Mouse (Mus musculus) C2C12 (cell line): ENCODE data around the gene Gbp5. TPM values are rescaled to one million over a fixed set of nuclear protein-coding genes. Genes with fewer than 3 reads are reported as not detected.

Source experiments
- H3K27me3 ChIP-seq: one replicate; pipeline ENCODE4 v1.6.1; 2011; ENCODE audit not compliant: control insufficient read depth, insufficient read depth, insufficient read length
- H3K36me3 ChIP-seq: one replicate; pipeline ENCODE4 v1.6.1; 2011; ENCODE audit not compliant: control insufficient read depth, insufficient read depth
- H3K4me3 ChIP-seq: one replicate; pipeline ENCODE4 v1.5.1; 2011; ENCODE audit warnings: mild to moderate bottlenecking, control low read depth; ENCODE audit not compliant: poor library complexity, insufficient read depth, severe bottlenecking
- H3K79me2 ChIP-seq: one replicate; pipeline ENCODE4 v1.6.1; 2011; ENCODE audit not compliant: control insufficient read depth, insufficient read depth
- H3K79me3 ChIP-seq: one replicate; pipeline ENCODE4 v1.6.1; 2011; ENCODE audit warnings: low read depth, control low read depth
- H3ac ChIP-seq: one replicate; pipeline ENCODE3; 2011; ENCODE audit warnings: low read depth; ENCODE audit not compliant: control insufficient read depth, insufficient read length
- CEBPB ChIP-seq: IDR thresholded peaks from one replicate; pipeline ENCODE4 v1.6.1; 2011; ENCODE audit warnings: low read depth, mild to moderate bottlenecking, control low read depth, moderate library complexity
- CTCF ChIP-seq: IDR thresholded peaks from one replicate; pipeline ENCODE4 v1.5.1; 2011; ENCODE audit not compliant: control insufficient read depth, insufficient read depth, insufficient read length
- FOSL1 ChIP-seq: IDR thresholded peaks from one replicate; pipeline ENCODE4 v1.8.0; 2011; ENCODE audit warnings: mild to moderate bottlenecking, low read length; ENCODE audit not compliant: poor library complexity, insufficient read depth, severe bottlenecking
- MAX ChIP-seq: IDR thresholded peaks from one replicate; pipeline ENCODE4 v1.6.1; 2011; ENCODE audit warnings: mild to moderate bottlenecking, control low read depth
- MYOD1 ChIP-seq: IDR thresholded peaks from one replicate; pipeline ENCODE4 v1.6.1; 2011; ENCODE audit warnings: low read depth; ENCODE audit not compliant: control insufficient read depth, insufficient read length
- MYOG ChIP-seq: IDR thresholded peaks from one replicate; pipeline ENCODE4 v1.6.1; 2011; ENCODE audit not compliant: control insufficient read depth, insufficient read length; ENCODE audit errors: extremely low read depth
- USF1 ChIP-seq: IDR thresholded peaks from one replicate; pipeline ENCODE4 v1.6.1; 2011; ENCODE audit warnings: low read depth, mild to moderate bottlenecking, control low read depth, moderate library complexity
- long read RNA-seq, 2 experiments: library from polyadenylated mRNA; unstranded; transcript quantifications; one replicate each; pipeline ENCODE4 v2.0.0; 2019 to 2020
- polyA plus RNA-seq: library from polyadenylated mRNA; unstranded; fragments of >200 nt; fragmentation: generic; extraction: Trizol; gene quantifications from one replicate; pipeline ENCODE4 v1.2.1, GENCODE M21; 2012; ENCODE audit warnings: missing spikeins

Gbp5 gene
- polyA plus RNA-seq: not detected
- long read RNA-seq, experiment 1: 0 reads
- long read RNA-seq, experiment 2: 0 reads

GRCm38 (mm10) chr3:142493536-142494061, at the start of gene Gbp5:
Gene Gbp5, plus strand, starts transcription at chr3:142493978.
- TF ChIP-seq FOSL1 (no peak), USF1 (no peak), MYOG (no peak), CTCF (peak; percentile 13)
- Histone ChIP-seq H3K4me3 (no peak within 1 kb of the TSS), H3ac (no peak within 1 kb of the TSS), H3K79me3 (no peaks in the 10 kb centered on the region), H3K36me3 (no peaks in the 10 kb centered on the region), H3K27me3 (no peaks in the 10 kb centered on the region), H3K79me2 (no peaks in the 10 kb centered on the region)

GRCm38 (mm10) chr3:142454198-142454597, 39.6 kb upstream of the Gbp5 start:
- TF ChIP-seq FOSL1 (no peak), MYOD1 (no peak), USF1 (no peak), MYOG (no peak), CEBPB (no peak), MAX (no peak), CTCF (no peak)
- Histone ChIP-seq H3ac (no peak overlapping the region), H3K79me2 (no peaks in the 10 kb centered on the region), H3K27me3 (no peaks in the 10 kb centered on the region), H3K79me3 (no peaks in the 10 kb centered on the region), H3K4me3 (no peak overlapping the region), H3K36me3 (no peaks in the 10 kb centered on the region)

GRCm38 (mm10) chr3:142459241-142459640, 34.5 kb upstream of the Gbp5 start:
- Histone ChIP-seq H3K36me3 (no peaks in the 10 kb centered on the region), H3K4me3 (no peak overlapping the region), H3K79me3 (no peaks in the 10 kb centered on the region), H3ac (no peak overlapping the region), H3K79me2 (no peaks in the 10 kb centered on the region), H3K27me3 (no peaks in the 10 kb centered on the region)
- TF ChIP-seq MAX (no peak), MYOD1 (no peak)

- TF ChIP-seq CEBPB (no peak), MAX (no peak)
- Histone ChIP-seq H3K79me2 (no peaks in the 10 kb centered on the region), H3K36me3 (no peaks in the 10 kb centered on the region)
Measured at GRCm38 (mm10) chr3:142462764-142463751, 30.7 kb upstream of the Gbp5 start.

GRCm38 (mm10) chr3:142474349-142474983, 19.3 kb upstream of the Gbp5 start:
- Histone ChIP-seq H3K79me2 (no peaks in the 10 kb centered on the region), H3K4me3 (no peak overlapping the region), H3K79me3 (no peaks in the 10 kb centered on the region), H3K36me3 (no peaks in the 10 kb centered on the region), H3ac (no peak overlapping the region), H3K27me3 (no peaks in the 10 kb centered on the region)
- no peak for TF ChIP-seq MAX
- TF ChIP-seq CTCF: peak; percentile 30

More at GRCm38 (mm10) chr3:142462764-142463751, 30.7 kb upstream of the Gbp5 start:
- no peak overlapping the region for H3ac ChIP-seq
- H3K4me3 ChIP-seq: no peak overlapping the region
- no peaks in the 10 kb centered on the region for H3K27me3 ChIP-seq
- H3K79me3 ChIP-seq: no peaks in the 10 kb centered on the region

GRCm38 (mm10) chr3:142475913-142476312, 17.9 kb upstream of the Gbp5 start:
- no peaks in the 10 kb centered on the region for H3K36me3 ChIP-seq
- TF ChIP-seq MYOG (no peak), MAX (no peak), CTCF (peak; percentile 16)
- H3K79me2 ChIP-seq: no peaks in the 10 kb centered on the region
- no peaks in the 10 kb centered on the region for H3K27me3 ChIP-seq
- H3ac ChIP-seq: no peak overlapping the region
- no peaks in the 10 kb centered on the region for H3K79me3 ChIP-seq
- H3K4me3 ChIP-seq: no peak overlapping the region
